Mouse (Mus musculus) kidney, postnatal 10 days (tissue): ENCODE measurements around the gene Gm2001.
"Not testable (repeated sequence)": the region's sequence is repeated elsewhere in the genome, so short reads cannot be mapped to it uniquely, and the experiment has no call there.

ENCODE experiments used
- DNase-seq: peaks from one replicate; pipeline ENCODE4 v3.0.0; 2021; ENCODE audit warnings: mixed read lengths

Gene Gm2001

GRCm38 (mm10) chr12:87842239-87842638, at the start of gene Gm2001:
TSS of gene Gm2001 (minus strand) at chr12:87842339.
- not testable (repeated sequence) for DNase-seq

- not testable (repeated sequence) for DNase-seq
These were observed 31.6 kb upstream of the Gm2001 start, which contains the start of gene Gm2016 for GRCm38 (mm10) chr12:87873772-87874171. TSS of gene Gm2016 (plus strand) at chr12:87874072.

- DNase-seq = not testable (repeated sequence)
These were observed 21.9 kb upstream of the Gm2001 start for GRCm38 (mm10) chr12:87864048-87864447.

- not testable (repeated sequence) for DNase-seq
These were observed 21.5 kb upstream of the Gm2001 start for GRCm38 (mm10) chr12:87863638-87864037.

GRCm38 (mm10) chr12:87861740-87862692, 19.9 kb upstream of the Gm2001 start:
- peak; percentile 8 for DNase-seq

GRCm38 (mm10) chr12:87856067-87856466, 13.9 kb upstream of the Gm2001 start:
- DNase-seq = not testable (repeated sequence)

GRCm38 (mm10) chr12:87850657-87851056, 8.5 kb upstream of the Gm2001 start:
- not testable (repeated sequence) for DNase-seq

- not testable (repeated sequence) for DNase-seq
These were observed 25.9 kb downstream of the Gm2001 start, which contains the start of gene BB287469 for GRCm38 (mm10) chr12:87816277-87816676. TSS of gene BB287469 (plus strand) at chr12:87816577.

- DNase-seq = not testable (repeated sequence)
These were observed 44.2 kb downstream of the Gm2001 start for GRCm38 (mm10) chr12:87797971-87798370.

GRCm38 (mm10) chr12:87795212-87795611, 46.9 kb downstream of the Gm2001 start, which contains the start of gene Gm21936:
TSS of gene Gm21936 (plus strand) at chr12:87795512.
- DNase-seq = not testable (repeated sequence)
